In genomic region chr7:135485796-135486410, GRCm38 (mm10) we compare ENCODE assay signal across 8 mouse cellular contexts. TPM values are rescaled to one million over a fixed set of nuclear protein-coding genes. Genes with fewer than 3 reads are reported as not detected.
A peak's percentile ranks its signal among the peaks of the same experiment; 100 is the strongest.
DNase-seq lines count a peak whose midpoint lies in the region; ATAC-seq and TF ChIP-seq lines count a peak whose summit lies in the region.

No protein-coding gene starts in this region.

- H3K9me3 ChIP-seq in liver, embryonic 11.5 days (ENCODE audit: control insufficient read depth, low read length): no peaks in the 10 kb centered on the region
- H3K9me3 ChIP-seq in midbrain, embryonic 11.5 days (ENCODE audit: control insufficient read depth, low read length): no peaks in the 10 kb centered on the region

- WGBS in liver, embryonic 11.5 days: 37% methylated on average over 12 of the region's 12 CpGs
- 13% methylated on average over 12 of the region's 12 CpGs for WGBS in midbrain, embryonic 11.5 days

- H3K27ac ChIP-seq in liver, embryonic 11.5 days (ENCODE audit: low read depth, low read length): no peak overlapping the region
- H3K27ac ChIP-seq in layer of hippocampus, adult 2 months: peak overlapping the region; percentile 80
- no peak overlapping the region for H3K27ac ChIP-seq in midbrain, embryonic 11.5 days (ENCODE audit: low read depth, low read length)

- no peak overlapping the region for H3K9ac ChIP-seq in liver, embryonic 11.5 days (ENCODE audit: low read depth, low read length)
- H3K9ac ChIP-seq in midbrain, embryonic 11.5 days (ENCODE audit: low read length): no peak overlapping the region

- no peak overlapping the region for H3K4me3 ChIP-seq in liver, embryonic 11.5 days (ENCODE audit: low read depth, low read length)
- H3K4me3 ChIP-seq in layer of hippocampus, adult 2 months: no peak overlapping the region
- no peak overlapping the region for H3K4me3 ChIP-seq in midbrain, embryonic 11.5 days (ENCODE audit: low read depth, low read length)

- no peak for ATAC-seq in liver, embryonic 11.5 days (replicated peaks; ENCODE audit: low FRiP score)
- peak; percentile 75 for ATAC-seq in midbrain, embryonic 11.5 days (ENCODE audit: low FRiP score)
- ATAC-seq in megakaryocyte, adult 5-6 weeks (ENCODE audit: poor library complexity, severe bottlenecking): no peak

- peak; percentile 16 for DNase-seq in liver
- DNase-seq in liver, embryonic 11.5 days (ENCODE audit: low spot score): no peak
- peak; percentile 37 for DNase-seq in brain, embryonic 18.5 days (ENCODE audit: low read depth, low spot score)
- DNase-seq in fibroblast of lung, adult 2 months (ENCODE audit: low read depth): peak; percentile 51
- DNase-seq in layer of hippocampus, adult 2 months (ENCODE audit: low spot score in 2 of 2): peak; percentile 76 to 83
- DNase-seq in midbrain, embryonic 11.5 days (ENCODE audit: low spot score, missing footprints): peak; percentile 91
- DNase-seq in B cell, adult 2 months: no peak

- peak; percentile 80 for TF ChIP-seq CTCF in layer of hippocampus, adult 2 months (conservative IDR thresholded peaks at IDR 0.05)

- peaks cover 3% of the 10 kb centered on the region; the same call in 1 of the 2 replicates for H3K27me3 ChIP-seq in liver, embryonic 11.5 days (replicated peaks; ENCODE audit: control insufficient read depth, insufficient read depth, low read length)
- peaks cover 20% of the 10 kb centered on the region for H3K27me3 ChIP-seq in midbrain, embryonic 11.5 days (ENCODE audit: control insufficient read depth, insufficient read depth, low read length)

- no peaks in the 10 kb centered on the region for H3K4me1 ChIP-seq in liver, embryonic 11.5 days (replicated peaks; ENCODE audit: control insufficient read depth, insufficient read depth, low read length)
- H3K4me1 ChIP-seq in midbrain, embryonic 11.5 days (ENCODE audit: control insufficient read depth, insufficient read depth, low read length): peaks cover 15% of the 10 kb centered on the region

- no peak overlapping the region for H3K4me2 ChIP-seq in liver, embryonic 11.5 days
- no peak overlapping the region for H3K4me2 ChIP-seq in midbrain, embryonic 11.5 days

- H3K36me3 ChIP-seq in liver, embryonic 11.5 days (ENCODE audit: control insufficient read depth, insufficient read depth, low read length): no peaks in the 10 kb centered on the region
- H3K36me3 ChIP-seq in midbrain, embryonic 11.5 days (ENCODE audit: control insufficient read depth, insufficient read depth, low read length): no peaks in the 10 kb centered on the region

RNA-seq across cellular contexts. Expression of gene Clrn3, which starts 42.6 kb away (rescaled TPM):
- polyA plus RNA-seq in liver, embryonic 11.5 days (2014; fragmentation: Nextera tagmentation; extraction: Ambion mirVana): 0.04 TPM in 1 of 2 replicates, not detected in the other
- total RNA-seq in layer of hippocampus, adult 2 months (2021): not detected
- not detected in 2 replicates for polyA plus RNA-seq in midbrain, embryonic 11.5 days (2014; fragmentation: Nextera tagmentation; extraction: Ambion mirVana)
- not detected in 2 replicates for total RNA-seq in megakaryocyte, adult 5-6 weeks (2015)
- 0.28 TPM in 1 of 2 replicates, not detected in the other for total RNA-seq in megakaryocyte, adult 5-6 weeks (2017)

RNA-seq across cellular contexts. Expression of gene Ptpre, which starts 51.4 kb away (rescaled TPM):
- 5.4 and 7.0 TPM in 2 replicates for polyA plus RNA-seq in liver, embryonic 11.5 days (2014; fragmentation: Nextera tagmentation; extraction: Ambion mirVana)
- total RNA-seq in layer of hippocampus, adult 2 months (2021): 10 to 100 TPM; 50.7 to 51.4 TPM
- polyA plus RNA-seq in midbrain, embryonic 11.5 days (2014; fragmentation: Nextera tagmentation; extraction: Ambion mirVana): 0.48 and 0.53 TPM in 2 replicates
- 86.4 and 88.1 TPM in 2 replicates for total RNA-seq in megakaryocyte, adult 5-6 weeks (2015)
- total RNA-seq in megakaryocyte, adult 5-6 weeks (2017): 83.6 and 93.5 TPM in 2 replicates

Comparison
In these comparisons a context has a peak if more than half of its experiments do, and no peak if none do; other contexts are left out.
1. DNase-seq: peak in liver (single experiment), brain, embryonic 18.5 days (single experiment), fibroblast of lung, adult 2 months (single experiment), layer of hippocampus, adult 2 months (2 of 2) and midbrain, embryonic 11.5 days (single experiment); none in liver, embryonic 11.5 days (single experiment) and B cell, adult 2 months (0 of 2).